Mouse (Mus musculus): ENCODE measurements around the gene Kmt5b. TPM values are rescaled to one million over a fixed set of nuclear protein-coding genes. Genes with fewer than 3 reads are reported as not detected.

The Kmt5b gene
- polyA plus RNA-seq, 1 experiment from 2014 or later: 34.3 TPM

DNA sequence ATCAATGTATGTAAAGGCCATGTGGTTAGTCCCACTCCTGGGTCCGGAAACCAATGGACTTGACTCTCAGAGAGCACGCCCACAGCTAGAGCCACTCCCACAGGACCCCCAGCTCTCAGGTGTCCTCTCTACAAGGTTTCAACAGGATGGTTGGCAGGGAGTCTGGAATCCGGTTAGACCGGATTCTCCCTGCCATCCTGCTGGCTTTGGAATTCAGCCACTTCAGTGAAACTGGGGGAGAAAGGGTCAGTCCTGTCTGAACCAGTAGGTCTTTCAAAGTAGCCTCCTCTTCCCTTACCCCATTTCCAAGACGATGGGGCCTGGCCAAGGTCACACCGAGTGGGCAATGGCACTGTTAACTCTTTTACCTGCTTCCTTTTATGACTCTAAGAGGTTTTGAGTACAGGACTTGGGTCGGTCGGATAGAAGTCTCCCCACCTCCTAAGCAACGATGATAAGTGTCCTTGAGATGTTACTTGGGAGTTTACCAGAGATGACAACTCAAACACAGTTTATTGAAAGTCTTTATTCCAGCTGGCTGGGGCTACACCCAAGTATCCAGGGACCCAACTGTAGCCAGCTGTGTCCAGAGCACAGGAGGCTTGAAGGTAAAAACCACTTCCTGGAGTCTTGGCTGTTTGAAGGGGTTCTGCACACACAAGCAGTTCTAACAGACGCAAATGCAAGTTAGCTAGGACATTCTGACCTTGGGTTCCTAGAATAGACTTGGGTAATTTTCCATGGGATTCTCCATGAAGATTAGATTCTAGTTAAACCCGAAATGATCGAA is 75.3 kb downstream of the Kmt5b start:
- no peak for TF ChIP-seq CTCF (IDR thresholded peaks at IDR 0.05; ENCODE audit: low read depth)
- 38% methylated on average over 12 of the region's 12 CpGs for WGBS
- DNase-seq (peak; percentile 83), ATAC-seq (ENCODE audit: insufficient read depth) (peak; percentile 93)
- Histone ChIP-seq H3K9me3 (ENCODE audit: low read depth, low read length) (no peaks in the 10 kb centered on the region), H3K9ac (no peak overlapping the region), H3K27ac (ENCODE audit: low read depth) (peak overlapping the region; percentile 94), H3K4me1 (ENCODE audit: insufficient read depth) (no peaks in the 10 kb centered on the region; the same call in 1 of the 2 replicates), H3K27me3 (ENCODE audit: insufficient read depth, low read length) (no peaks in the 10 kb centered on the region), H3K4me3 (ENCODE audit: low read depth, low read length) (no peak overlapping the region), H3K36me3 (ENCODE audit: insufficient read depth) (no peaks in the 10 kb centered on the region), H3K4me2 (peak overlapping the region; percentile 40)

DNA sequence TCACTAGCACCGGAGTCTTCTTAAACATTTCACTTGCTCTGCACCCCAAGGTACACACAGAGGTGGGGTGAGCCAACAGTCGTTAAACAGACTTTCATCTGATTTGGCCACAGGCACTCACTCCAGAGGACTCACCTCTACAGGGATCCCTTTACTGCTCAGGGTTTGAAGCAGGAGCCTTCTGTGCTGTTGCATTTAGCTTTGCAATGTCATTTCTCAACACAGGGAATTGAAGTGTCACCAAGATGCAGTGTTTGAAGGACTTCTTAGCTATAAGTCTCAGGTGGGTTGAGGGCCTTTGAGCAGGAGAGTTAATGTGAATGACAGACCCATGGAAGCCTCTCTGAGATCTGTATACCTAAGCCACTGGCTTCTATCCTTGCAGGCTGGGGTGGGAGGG is 76.4 kb downstream of the Kmt5b start:
- Histone ChIP-seq H3K27me3 (ENCODE audit: insufficient read depth, low read length) (no peaks in the 10 kb centered on the region), H3K36me3 (ENCODE audit: insufficient read depth) (no peaks in the 10 kb centered on the region), H3K9ac (no peak overlapping the region), H3K9me3 (ENCODE audit: low read depth, low read length) (no peaks in the 10 kb centered on the region), H3K4me1 (ENCODE audit: insufficient read depth) (no peaks in the 10 kb centered on the region; the same call in 1 of the 2 replicates), H3K4me2 (no peak overlapping the region), H3K27ac (ENCODE audit: low read depth) (peak overlapping the region; percentile 94), H3K4me3 (ENCODE audit: low read depth, low read length) (no peak overlapping the region)
- no peak for TF ChIP-seq CTCF (IDR thresholded peaks at IDR 0.05; ENCODE audit: low read depth)
- 56% methylated on average over 2 of the region's 2 CpGs for WGBS
- ATAC-seq (ENCODE audit: insufficient read depth) (no peak), DNase-seq (no peak)

DNA sequence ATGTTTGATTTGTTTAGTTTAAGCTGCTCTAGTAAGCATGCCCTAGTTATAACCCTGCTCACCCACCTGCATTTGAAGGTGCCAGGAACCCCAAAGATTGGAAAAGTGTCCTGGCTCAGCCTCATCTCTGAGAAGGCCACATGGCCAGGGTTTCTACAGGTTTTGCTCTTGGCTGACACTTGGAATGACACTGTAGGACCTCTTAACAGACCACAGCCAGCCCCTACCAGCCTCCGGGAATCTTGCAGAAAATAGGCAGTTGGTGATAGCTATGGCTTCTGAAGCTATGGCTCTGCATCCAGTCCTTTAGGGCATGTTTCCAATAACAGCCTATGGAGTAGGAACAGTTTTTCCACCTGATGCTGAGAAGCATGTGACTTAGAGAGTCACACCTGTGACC is 77.6 kb downstream of the Kmt5b start:
- DNase-seq (no peak), ATAC-seq (ENCODE audit: insufficient read depth) (no peak)
- Histone ChIP-seq H3K27ac (ENCODE audit: low read depth) (no peak overlapping the region), H3K4me1 (ENCODE audit: insufficient read depth) (no peaks in the 10 kb centered on the region; the same call in 1 of the 2 replicates), H3K4me3 (ENCODE audit: low read depth, low read length) (no peak overlapping the region), H3K36me3 (ENCODE audit: insufficient read depth) (no peaks in the 10 kb centered on the region), H3K9me3 (ENCODE audit: low read depth, low read length) (no peaks in the 10 kb centered on the region), H3K9ac (no peak overlapping the region), H3K4me2 (no peak overlapping the region), H3K27me3 (ENCODE audit: insufficient read depth, low read length) (no peaks in the 10 kb centered on the region)
- TF ChIP-seq CTCF (IDR thresholded peaks at IDR 0.05; ENCODE audit: low read depth): no peak
- 94% methylated on average over 1 of the region's 1 CpGs for WGBS

DNA sequence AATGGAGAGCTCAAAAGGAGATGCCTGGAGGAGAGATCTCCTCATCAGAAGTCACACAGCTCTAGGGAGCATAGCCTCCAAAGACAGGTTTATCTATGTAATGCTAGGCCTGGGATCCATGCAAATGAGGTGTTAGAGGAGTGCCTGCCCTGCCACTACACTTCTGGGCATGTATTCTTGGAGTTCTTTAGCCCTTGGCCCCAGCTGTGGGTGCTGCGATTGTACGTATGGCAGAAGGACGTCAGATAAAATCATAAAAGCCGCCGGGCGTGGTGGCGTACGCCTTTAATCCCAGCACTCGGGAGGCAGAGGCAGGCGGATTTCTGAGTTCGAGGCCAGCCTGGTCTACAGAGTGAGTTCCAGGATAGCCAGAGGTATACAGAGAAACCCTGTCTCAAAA is 78.1 kb downstream of the Kmt5b start:
- Histone ChIP-seq H3K4me3 (ENCODE audit: low read depth, low read length) (no peak overlapping the region), H3K4me2 (no peak overlapping the region), H3K4me1 (ENCODE audit: insufficient read depth) (no peaks in the 10 kb centered on the region), H3K9me3 (ENCODE audit: low read depth, low read length) (no peaks in the 10 kb centered on the region), H3K36me3 (ENCODE audit: insufficient read depth) (no peaks in the 10 kb centered on the region), H3K27ac (ENCODE audit: low read depth) (no peak overlapping the region; the same call in 1 of the 2 replicates), H3K27me3 (ENCODE audit: insufficient read depth, low read length) (no peaks in the 10 kb centered on the region), H3K9ac (no peak overlapping the region)
- no peak for ATAC-seq (ENCODE audit: insufficient read depth)
- DNase-seq: no peak
- 90% methylated on average over 11 of the region's 11 CpGs for WGBS
- TF ChIP-seq CTCF (IDR thresholded peaks at IDR 0.05; ENCODE audit: low read depth): no peak

DNA sequence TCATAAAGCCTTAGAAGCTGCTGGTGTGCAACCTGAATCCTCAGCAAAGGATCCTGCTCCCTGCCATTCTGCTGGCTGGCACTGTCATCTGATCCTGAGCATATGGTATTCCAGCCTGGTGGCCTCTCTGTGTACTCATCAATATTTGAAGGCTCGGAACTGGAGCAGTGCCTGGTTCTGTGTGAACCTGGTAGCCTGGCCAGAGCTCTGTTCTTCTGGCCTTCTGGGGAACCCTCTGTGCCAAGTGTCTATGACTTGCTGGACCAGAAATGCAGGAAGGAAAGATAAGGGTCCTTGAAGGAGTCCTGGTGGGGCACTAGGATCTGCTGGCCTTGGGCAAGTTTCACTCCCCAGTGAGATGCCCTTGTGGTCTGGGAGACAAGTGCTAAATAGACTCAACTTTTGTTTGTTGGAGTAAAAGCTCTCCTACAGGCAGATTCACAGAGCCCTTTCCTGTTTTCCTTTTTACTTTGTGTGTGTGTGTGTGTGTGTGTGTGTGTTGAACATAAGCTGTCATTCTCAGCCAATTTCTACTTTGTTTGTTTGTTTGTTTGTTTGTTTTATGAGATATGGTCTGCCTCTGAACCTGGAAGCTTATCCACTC is 78.7 kb downstream of the Kmt5b start:
- H3K4me2 ChIP-seq: no peak overlapping the region
- 59% methylated on average over 1 of the region's 1 CpGs for WGBS
- no peak overlapping the region for H3K27ac ChIP-seq (ENCODE audit: low read depth)
- TF ChIP-seq CTCF (IDR thresholded peaks at IDR 0.05; ENCODE audit: low read depth): no peak
- 0 out of 2 replicates have a peak, but pooled peaks cover under 1% of the 10 kb centered on the region for H3K4me1 ChIP-seq (ENCODE audit: insufficient read depth)
- no peaks in the 10 kb centered on the region for H3K36me3 ChIP-seq (ENCODE audit: insufficient read depth)
- H3K27me3 ChIP-seq (ENCODE audit: insufficient read depth, low read length): no peaks in the 10 kb centered on the region
- no peak overlapping the region for H3K4me3 ChIP-seq (ENCODE audit: low read depth, low read length)
- H3K9me3 ChIP-seq (ENCODE audit: low read depth, low read length): no peaks in the 10 kb centered on the region
- no peak overlapping the region for H3K9ac ChIP-seq
- ATAC-seq (ENCODE audit: insufficient read depth) (no peak), DNase-seq (no peak)

DNA sequence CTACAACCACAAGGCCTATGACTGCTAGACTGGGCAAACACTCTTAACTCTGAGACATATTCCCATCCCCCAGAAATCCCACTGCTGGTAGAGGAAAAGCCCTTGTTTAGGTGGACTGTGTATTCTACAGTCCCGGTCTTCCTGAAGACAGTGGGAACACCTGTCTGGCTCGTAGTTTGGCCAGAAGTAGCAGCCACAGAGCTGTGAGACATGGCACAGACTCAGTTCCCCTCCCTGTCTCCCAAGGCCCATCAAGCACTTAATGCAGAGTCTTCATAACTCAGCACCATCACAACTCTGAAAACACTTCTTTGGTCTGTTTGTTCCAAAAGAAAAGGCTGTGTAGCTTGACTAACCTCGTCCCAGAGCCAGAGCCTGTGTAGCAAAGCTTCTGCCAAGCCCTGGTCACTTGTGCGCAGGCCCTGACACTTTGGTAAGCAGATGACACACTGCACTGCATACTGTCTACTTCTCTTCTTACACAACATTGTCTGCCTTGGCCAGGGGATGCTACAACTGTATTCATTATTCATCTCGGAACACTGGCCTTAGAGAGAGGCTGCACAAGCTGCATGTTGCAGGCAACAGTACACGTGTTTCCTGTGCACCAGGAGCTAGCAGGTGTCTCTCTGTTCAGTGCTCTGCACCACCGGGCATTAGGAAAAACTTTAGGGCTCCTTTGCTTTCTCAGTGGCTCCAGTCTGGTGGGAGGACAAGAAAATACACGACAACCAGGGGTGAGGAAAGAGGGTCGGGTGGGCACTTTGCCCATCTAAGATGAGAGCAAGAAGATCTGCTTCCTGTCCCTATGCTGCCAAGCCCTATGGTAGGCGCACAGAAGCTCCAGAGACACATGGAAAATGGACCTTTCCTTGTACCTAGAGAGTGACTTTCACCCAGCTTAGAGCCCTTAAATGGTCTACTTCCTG is 79.7 kb downstream of the Kmt5b start:
- Histone ChIP-seq H3K4me3 (ENCODE audit: low read depth, low read length) (no peak overlapping the region), H3K27ac (ENCODE audit: low read depth) (peak overlapping the region; percentile 48; the same call in 1 of the 2 replicates), H3K27me3 (ENCODE audit: insufficient read depth, low read length) (no peaks in the 10 kb centered on the region), H3K36me3 (ENCODE audit: insufficient read depth) (no peaks in the 10 kb centered on the region), H3K9me3 (ENCODE audit: low read depth, low read length) (no peaks in the 10 kb centered on the region), H3K4me1 (ENCODE audit: insufficient read depth) (0 out of 2 replicates have a peak, but pooled peaks cover 3% of the 10 kb centered on the region), H3K4me2 (no peak overlapping the region), H3K9ac (no peak overlapping the region)
- no peak for DNase-seq
- ATAC-seq (ENCODE audit: insufficient read depth): no peak
- TF ChIP-seq CTCF (IDR thresholded peaks at IDR 0.05; ENCODE audit: low read depth): no peak
- 78% methylated on average over 10 of the region's 10 CpGs for WGBS
